Mouse (Mus musculus) ES-E14 (cell line): Measurements from ENCODE around the gene Lyst. TPM values are rescaled to one million over a fixed set of nuclear protein-coding genes. Genes with fewer than 3 reads are reported as not detected.

ENCODE experiments used
- DNase-seq: peaks from one replicate; pipeline ENCODE4 v3.0.0-alpha.2; 2013; ENCODE audit warnings: low read depth, low spot score
- H3K27ac ChIP-seq: 2 replicates; pipeline ENCODE4 v1.5.1; 2012; ENCODE audit warnings: low read depth, mild to moderate bottlenecking, low read length, moderate library complexity, mixed read lengths; ENCODE audit not compliant: poor library complexity, insufficient read depth, severe bottlenecking
- H3K36me3 ChIP-seq: 2 replicates; pipeline ENCODE4 v1.6.1; 2012; ENCODE audit warnings: mild to moderate bottlenecking, low read length, moderate library complexity, mixed read lengths; ENCODE audit not compliant: control insufficient read depth, poor library complexity, insufficient read depth, severe bottlenecking
- H3K4me1 ChIP-seq, 2 experiments: fragments of 150-350 bp in 1 of 2; sonication (generic) in 1 of 2; 2 replicates each; pipeline ENCODE4 v1.6.1; 2012; ENCODE audit warnings: low read length in 2 of 2, mild to moderate bottlenecking in 1 of 2, mixed read lengths in 1 of 2; ENCODE audit not compliant: control insufficient read depth in 2 of 2, insufficient read depth in 2 of 2, poor library complexity in 1 of 2
- H3K4me3 ChIP-seq, 2 experiments: fragments of 150-350 bp in 1 of 2; sonication (generic) in 1 of 2; 2 replicates each; pipeline ENCODE4 v1.5.1; 2012; ENCODE audit warnings: low read length in 2 of 2, low read depth in 1 of 2, mild to moderate bottlenecking in 1 of 2, mixed read lengths in 1 of 2; ENCODE audit not compliant: insufficient read depth in 1 of 2, poor library complexity in 1 of 2, severe bottlenecking in 1 of 2
- H3K9ac ChIP-seq: 2 replicates; pipeline ENCODE4 v1.6.1; 2012; ENCODE audit warnings: low read depth, mild to moderate bottlenecking, low read length, mixed read lengths; ENCODE audit not compliant: poor library complexity, insufficient read depth, severe bottlenecking
- H3K9me3 ChIP-seq: fragments of 150-350 bp; sonication (generic); 2 replicates; pipeline ENCODE4 v1.6.1; 2012; ENCODE audit warnings: low read depth, mild to moderate bottlenecking, low read length; ENCODE audit not compliant: control insufficient read depth, insufficient read depth
- CHD2 ChIP-seq: IDR thresholded peaks from 2 replicates; pipeline ENCODE4 v1.6.1; 2014; ENCODE audit warnings: mild to moderate bottlenecking, low read depth, low read length, inconsistent platforms
- HCFC1 ChIP-seq: IDR thresholded peaks from 2 replicates; pipeline ENCODE4 v1.6.1; 2012; ENCODE audit warnings: low read length, inconsistent platforms, borderline replicate concordance; ENCODE audit not compliant: insufficient read depth
- MAFK ChIP-seq: IDR thresholded peaks from 2 replicates; pipeline ENCODE4 v1.6.1; 2014; ENCODE audit warnings: mild to moderate bottlenecking, low read depth, low read length, inconsistent platforms; ENCODE audit not compliant: insufficient read depth
- ZC3H11A ChIP-seq: IDR thresholded peaks from 2 replicates; pipeline ENCODE4 v1.6.1; 2012; ENCODE audit warnings: low read depth, mild to moderate bottlenecking, inconsistent platforms, low read length, borderline replicate concordance
- ZNF384 ChIP-seq: IDR thresholded peaks from 2 replicates; pipeline ENCODE4 v1.6.1; 2012; ENCODE audit warnings: low read depth, low read length, inconsistent platforms
- in situ Hi-C, 2 experiments: fragments of 600-800 bp; cut with MboI; formaldehyde crosslinking; loops; one replicate each; pipeline ENCODE4 v1.15.1; 2025; ENCODE audit warnings: low sequenced_read_pairs in 2 of 2, inconsistent platforms in 1 of 2; ENCODE audit not compliant: unreplicated experiment in 2 of 2
- total RNA-seq: library from RNA; depleted of rRNA; stranded (reverse); fragments of 300-350 nt; gene quantifications from 2 replicates; pipeline ENCODE4 v1.2.3, GENCODE M21; 2012

Lyst gene
- total RNA-seq, 1 experiment = 11.7 TPM

- no peaks in the 10 kb centered on the region for H3K9me3 ChIP-seq
- in situ Hi-C loops = no loop called here
Measured at GRCm38 (mm10) chr13:13798775-13799174, 208.6 kb downstream of the Lyst start.

GRCm38 (mm10) chr13:13808337-13809132, 218.3 kb downstream of the Lyst start:
- no peak for DNase-seq
- in situ Hi-C loops = no loop called here
- no peak overlapping the region; the same call in 1 of the 2 replicates for H3K27ac ChIP-seq
- H3K9ac ChIP-seq = no peak overlapping the region
- H3K9me3 ChIP-seq = no peaks in the 10 kb centered on the region
- peaks cover 0 to 11% of the 10 kb centered on the region in 2 experiments; a peak in 2 of 4 replicates for H3K4me1 ChIP-seq
- H3K36me3 ChIP-seq = no peaks in the 10 kb centered on the region
- no peak overlapping the region for H3K4me3 ChIP-seq
- TF ChIP-seq MAFK (no peak), ZC3H11A (no peak), HCFC1 (no peak), CHD2 (no peak), ZNF384 (no peak)

More at GRCm38 (mm10) chr13:13798775-13799174, 208.6 kb downstream of the Lyst start:
- Histone ChIP-seq H3K36me3 (no peaks in the 10 kb centered on the region), H3K27ac (no peak overlapping the region), H3K4me1 (peaks cover 3 to 7% of the 10 kb centered on the region in 2 experiments; a peak in 1 of 4 replicates), H3K4me3 (no peak overlapping the region), H3K9ac (no peak overlapping the region)
- TF ChIP-seq ZNF384 (no peak), ZC3H11A (no peak), HCFC1 (no peak), MAFK (no peak), CHD2 (no peak)
- no peak for DNase-seq

- H3K9me3 ChIP-seq = no peaks in the 10 kb centered on the region
- no peak overlapping the region for H3K27ac ChIP-seq
- H3K4me3 ChIP-seq = no peak overlapping the region
- H3K9ac ChIP-seq = no peak overlapping the region
- no peak for DNase-seq
- H3K36me3 ChIP-seq = no peaks in the 10 kb centered on the region
- TF ChIP-seq CHD2 (no peak), MAFK (no peak), ZNF384 (no peak), HCFC1 (no peak), ZC3H11A (no peak)
- in situ Hi-C loops = no loop called here
- peaks cover 0 to 11% of the 10 kb centered on the region in 2 experiments; a peak in 2 of 4 replicates for H3K4me1 ChIP-seq
Measured at GRCm38 (mm10) chr13:13810885-13811284, 220.7 kb downstream of the Lyst start.

DNA sequence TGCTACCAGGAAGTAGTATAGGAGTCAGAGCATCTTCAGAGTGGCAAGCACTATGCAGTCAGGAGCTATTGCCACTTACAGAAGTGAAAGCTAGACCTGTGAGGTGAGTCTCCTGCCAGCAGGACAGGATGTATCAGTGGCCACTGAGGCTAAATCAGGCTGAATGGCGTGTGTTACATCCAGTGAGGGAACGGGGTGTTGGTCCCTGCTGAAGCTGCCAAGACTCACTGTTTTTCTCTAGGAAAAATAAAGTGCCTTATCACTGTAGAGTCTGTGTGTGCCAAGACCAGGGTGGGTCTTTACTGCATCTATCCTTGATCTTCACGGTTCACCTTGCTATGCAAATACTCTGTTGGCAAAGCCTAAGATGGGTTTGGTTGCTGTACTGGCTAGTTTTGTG, 228.5 kb downstream of the Lyst start:
- Histone ChIP-seq H3K4me3 (no peak overlapping the region), H3K36me3 (no peaks in the 10 kb centered on the region), H3K9me3 (no peaks in the 10 kb centered on the region), H3K27ac (no peak overlapping the region), H3K9ac (no peak overlapping the region), H3K4me1 (no peaks in the 10 kb centered on the region)
- in situ Hi-C loops = no loop called here
- no peak for TF ChIP-seq ZC3H11A
- TF ChIP-seq MAFK = no peak
- no peak for TF ChIP-seq CHD2
- no peak for TF ChIP-seq ZNF384
- no peak for TF ChIP-seq HCFC1
- no peak for DNase-seq
